Mouse (Mus musculus) neural tube, embryonic 14.5 days (tissue): Measurements from ENCODE around the gene Col11a1. TPM values are rescaled to one million over a fixed set of nuclear protein-coding genes. Genes with fewer than 3 reads are reported as not detected.
A peak's percentile ranks its signal among the peaks of the same experiment; 100 is the strongest.

Source experiments
- ATAC-seq: fragments of 200-750 bp; cut with Nextera tagmentation; 2 replicates; pipeline ENCODE4 v1.8.0; 2017; ENCODE audit warnings: low read depth, mild to moderate bottlenecking, moderate TSS enrichment, moderate library complexity
- H3K27ac ChIP-seq: fragments of 300-500 bp; sonication (generic); 2 replicates; pipeline ENCODE4 v1.5.1; 2014; ENCODE audit warnings: low read depth, mild to moderate bottlenecking, control low read depth, low read length, moderate library complexity, mixed read lengths
- H3K27me3 ChIP-seq: fragments of 300-500 bp; sonication (generic); 2 replicates; pipeline ENCODE4 v1.6.1; 2014; ENCODE audit warnings: low read length; ENCODE audit not compliant: control insufficient read depth, insufficient read depth
- H3K36me3 ChIP-seq: fragments of 300-500 bp; sonication (generic); 2 replicates; pipeline ENCODE4 v1.6.1; 2014; ENCODE audit warnings: low read length, mixed read lengths; ENCODE audit not compliant: control insufficient read depth, insufficient read depth
- H3K4me1 ChIP-seq: fragments of 300-500 bp; sonication (generic); 2 replicates; pipeline ENCODE4 v1.6.1; 2014; ENCODE audit warnings: low read length; ENCODE audit not compliant: control insufficient read depth, insufficient read depth
- H3K4me2 ChIP-seq: fragments of 300-500 bp; sonication (generic); 2 replicates; pipeline ENCODE4 v1.6.1; 2014; ENCODE audit warnings: mild to moderate bottlenecking, low read depth, low read length, control low read depth
- H3K4me3 ChIP-seq: fragments of 300-500 bp; sonication (generic); 2 replicates; pipeline ENCODE4 v1.5.1; 2014; ENCODE audit warnings: low read depth, low read length, control low read depth, mixed read lengths
- H3K9ac ChIP-seq: fragments of 300-500 bp; sonication (generic); replicated peaks from 2 replicates; pipeline ENCODE4 v1.6.1; 2014; ENCODE audit warnings: low read depth, mild to moderate bottlenecking, control low read depth, low read length, mixed read lengths
- H3K9me3 ChIP-seq: fragments of 300-500 bp; sonication (generic); 2 replicates; pipeline ENCODE4 v1.6.1; 2016; ENCODE audit warnings: low read length; ENCODE audit not compliant: control insufficient read depth
- WGBS: fragments of 180-500 bp; shearing (Covaris S2); extraction: QIAGEN DNeasy Blood & Tissue Kit; methylation state at CpG from one replicate; pipeline ENCODE4 v1.1.7; 2014; 5-methylcytosine and 5-hydroxymethylcytosine counted together
- polyA plus RNA-seq: library from polyadenylated mRNA; unstranded; fragments of >200 nt; fragmentation: Nextera tagmentation; extraction: Ambion mirVana; gene quantifications from 2 replicates; pipeline ENCODE4 v1.2.1, GENCODE M21; 2014

Col11a1 gene
- polyA plus RNA-seq = 10.3 and 16.9 TPM in 2 replicates

DNA sequence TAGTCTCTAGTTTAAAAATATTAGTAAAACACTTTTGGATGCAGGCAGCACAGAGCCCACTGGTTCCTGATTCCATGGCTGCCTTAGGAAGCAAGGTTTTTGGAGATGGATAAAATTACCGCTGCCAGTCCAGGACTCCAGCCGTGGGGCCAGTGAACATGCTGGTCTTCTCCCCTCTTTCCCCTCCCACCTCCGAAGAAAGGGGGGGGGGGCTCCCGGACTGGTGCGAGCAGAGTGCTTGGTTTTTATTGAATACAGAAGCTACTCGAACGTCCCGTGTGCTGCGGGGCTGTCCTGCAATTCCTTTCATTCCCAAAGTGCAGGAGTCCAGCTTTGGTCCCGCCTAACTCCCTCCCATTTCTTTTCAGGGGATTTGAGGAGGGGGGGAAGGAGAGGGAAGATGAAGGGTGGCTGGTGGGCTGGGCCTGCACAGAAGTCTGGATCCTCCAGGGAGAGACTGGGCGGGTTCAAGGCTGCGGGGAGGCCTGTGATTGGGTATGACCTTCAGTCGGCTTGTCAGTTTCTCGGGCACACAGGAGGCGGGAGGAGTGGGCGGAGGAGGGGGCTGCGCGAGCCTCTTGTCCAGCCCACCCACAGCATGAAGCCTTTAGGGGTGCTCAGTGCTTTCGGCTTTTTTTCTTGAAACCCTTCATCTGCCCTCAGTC is at the start of gene Col11a1:
Gene Col11a1 (plus strand): TSS at position 570 of the 665 bp plus-strand sequence.
- Histone ChIP-seq H3K9ac (peak within 1 kb of the TSS; percentile 58), H3K4me1 (no peaks in the 10 kb centered on the region; the same call in 1 of the 2 replicates), H3K4me3 (peak within 1 kb of the TSS; percentile 54), H3K27me3 (no peaks in the 10 kb centered on the region), H3K36me3 (no peaks in the 10 kb centered on the region), H3K27ac (no peak within 1 kb of the TSS; the same call in 1 of the 2 replicates), H3K9me3 (no peaks in the 10 kb centered on the region), H3K4me2 (peak within 1 kb of the TSS; percentile 84)
- ATAC-seq = peak; percentile 98
- 0% methylated on average over 18 of the region's 19 CpGs for WGBS

DNA sequence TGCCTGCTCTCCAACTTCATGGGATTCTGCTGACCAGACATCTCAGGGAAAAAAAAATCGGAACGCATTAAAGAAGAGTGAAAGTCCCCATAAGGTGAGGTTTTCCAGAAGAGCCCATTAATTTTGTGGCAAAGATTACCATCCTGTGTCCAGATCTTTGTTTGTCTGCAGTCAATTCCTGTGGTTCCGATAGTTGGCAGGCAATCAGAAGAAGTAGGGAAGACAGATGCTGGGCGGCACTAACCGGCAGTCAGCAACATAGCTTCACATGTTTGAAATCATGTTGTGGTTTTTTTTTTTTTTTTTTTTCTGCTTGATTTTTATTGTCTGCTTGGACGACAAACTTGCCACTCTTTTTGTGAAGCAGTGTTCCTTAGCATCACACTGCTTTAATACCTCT is 39.4 kb upstream of the Col11a1 start:
- Histone ChIP-seq H3K4me3 (no peak overlapping the region), H3K4me2 (no peak overlapping the region), H3K9me3 (no peaks in the 10 kb centered on the region), H3K9ac (no peak overlapping the region), H3K27ac (no peak overlapping the region), H3K4me1 (no peaks in the 10 kb centered on the region), H3K36me3 (no peaks in the 10 kb centered on the region), H3K27me3 (no peaks in the 10 kb centered on the region)
- WGBS = 85% methylated on average over 6 of the region's 6 CpGs
- no peak for ATAC-seq

DNA sequence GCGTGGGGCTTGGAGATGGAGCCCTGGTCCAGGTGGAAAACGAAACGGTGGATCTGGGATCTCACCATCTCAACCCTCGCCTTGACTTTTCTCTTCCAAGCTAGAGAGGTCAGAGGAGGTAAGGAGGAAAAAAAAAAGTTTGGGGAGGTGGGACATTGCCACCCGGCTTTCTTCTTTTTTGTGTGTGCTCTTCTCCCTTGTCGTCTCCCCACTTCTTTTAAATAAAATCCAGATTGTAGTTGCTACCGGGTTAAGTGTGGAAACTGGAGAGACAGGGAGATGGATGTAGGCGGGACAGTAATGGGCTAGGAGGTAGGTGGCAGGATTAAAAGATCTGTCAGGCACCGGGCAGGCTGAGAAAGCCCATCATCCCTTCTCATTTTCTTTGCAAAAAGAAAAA is 546 bp downstream of the Col11a1 start:
- Histone ChIP-seq H3K4me2 (peak overlapping the region; percentile 84), H3K4me1 (no peaks in the 10 kb centered on the region; the same call in 1 of the 2 replicates), H3K27me3 (no peaks in the 10 kb centered on the region), H3K36me3 (no peaks in the 10 kb centered on the region), H3K4me3 (peak overlapping the region; percentile 54), H3K9me3 (no peaks in the 10 kb centered on the region), H3K9ac (peak overlapping the region; percentile 58), H3K27ac (no peak overlapping the region)
- WGBS = 0% methylated on average over 9 of the region's 9 CpGs
- no peak for ATAC-seq

DNA sequence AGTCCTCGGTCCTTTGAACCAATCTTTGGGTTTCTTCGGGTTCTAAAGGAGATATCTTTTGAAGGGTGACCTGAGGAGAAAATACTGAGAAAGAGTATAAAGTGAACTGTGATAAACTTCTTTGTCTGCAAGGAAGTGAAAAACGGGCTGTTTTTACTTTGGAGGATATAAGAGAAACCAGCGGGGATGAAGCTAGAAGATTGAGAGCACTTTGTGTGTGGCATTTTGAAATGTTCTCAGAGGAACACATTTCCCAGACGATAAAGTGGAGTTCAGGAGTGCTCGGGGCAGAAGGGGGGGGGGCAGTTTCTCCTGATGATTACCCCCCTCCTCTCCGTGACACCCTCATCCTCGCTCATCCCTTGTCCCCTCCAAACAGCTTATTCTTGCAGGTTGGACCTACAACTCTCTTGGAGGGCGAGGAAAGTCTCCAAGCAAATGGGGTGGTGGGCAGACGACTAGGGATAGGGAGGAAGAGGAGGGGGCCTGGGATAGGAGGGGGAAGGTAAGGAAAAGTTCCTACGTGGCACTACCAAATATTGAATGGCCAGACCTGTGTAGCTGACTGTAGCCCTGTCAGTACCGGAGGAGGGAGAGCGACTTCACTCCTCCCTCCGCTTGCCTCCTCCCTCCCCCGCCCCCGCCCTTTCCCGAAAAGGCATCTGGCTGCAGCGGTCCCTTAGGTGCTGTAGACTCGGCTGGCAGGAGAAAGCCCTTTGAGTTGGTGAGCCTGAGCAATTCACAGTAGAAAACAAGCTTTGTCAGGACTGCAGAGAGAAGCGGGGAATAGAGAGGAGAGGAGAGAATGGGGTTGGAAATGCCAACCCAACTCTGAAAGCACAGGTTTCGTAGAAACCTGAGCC is 1.2 kb downstream of the Col11a1 start:
- Histone ChIP-seq H3K9ac (peak overlapping the region; percentile 43), H3K4me1 (no peaks in the 10 kb centered on the region; the same call in 1 of the 2 replicates), H3K36me3 (no peaks in the 10 kb centered on the region), H3K4me2 (peak overlapping the region; percentile 84), H3K9me3 (no peaks in the 10 kb centered on the region), H3K4me3 (peak overlapping the region; percentile 54), H3K27ac (no peak overlapping the region), H3K27me3 (no peaks in the 10 kb centered on the region)
- 1% methylated on average over 21 of the region's 21 CpGs for WGBS
- peak; percentile 64 for ATAC-seq

DNA sequence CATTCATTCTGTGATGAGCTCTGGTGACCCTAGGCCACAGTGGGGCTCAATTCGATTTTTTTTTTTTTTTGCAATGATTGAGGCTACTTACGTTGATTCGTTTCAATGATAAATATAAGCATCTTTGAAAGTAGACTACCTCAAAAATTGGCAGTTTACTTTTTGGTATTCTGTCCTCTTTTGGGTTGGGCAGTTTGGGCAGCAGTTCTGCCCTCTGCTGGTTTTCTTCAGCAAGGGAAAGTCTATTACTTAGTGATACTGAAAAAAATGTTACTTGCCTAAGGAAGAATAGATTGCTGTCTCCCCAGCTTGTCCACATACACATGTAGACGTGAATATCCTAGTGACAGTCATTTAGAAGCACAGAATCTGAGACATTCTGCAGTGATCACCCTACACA is 2.0 kb downstream of the Col11a1 start:
- Histone ChIP-seq H3K36me3 (no peaks in the 10 kb centered on the region), H3K4me1 (no peaks in the 10 kb centered on the region; the same call in 1 of the 2 replicates), H3K9ac (peak overlapping the region; percentile 43), H3K9me3 (no peaks in the 10 kb centered on the region), H3K4me3 (peak overlapping the region; percentile 54), H3K27me3 (no peaks in the 10 kb centered on the region), H3K4me2 (peak overlapping the region; percentile 84), H3K27ac (no peak overlapping the region)
- peak; percentile 9; the same call in 1 of the 2 replicates for ATAC-seq
- WGBS = 6% methylated on average over 4 of the region's 4 CpGs

DNA sequence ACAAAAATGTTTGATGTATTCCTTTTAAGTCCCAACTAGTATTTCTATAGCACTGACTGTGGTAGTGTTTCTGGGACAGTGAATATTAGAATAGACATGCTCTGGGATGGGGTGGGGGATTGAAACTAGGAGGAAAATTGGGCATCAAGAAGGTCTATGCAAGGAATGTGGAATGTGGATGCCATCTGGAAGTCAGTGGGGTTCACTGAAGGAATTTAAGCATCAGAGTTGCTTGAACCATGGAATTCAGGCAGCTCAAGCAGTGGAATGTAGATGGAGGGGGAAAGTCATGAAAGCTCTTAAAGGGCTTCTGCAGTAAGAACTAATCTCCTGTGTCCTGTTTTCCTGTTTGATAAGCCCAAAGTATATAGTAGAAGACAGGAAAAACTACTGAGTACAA is 22.1 kb downstream of the Col11a1 start:
- no peak overlapping the region for H3K4me2 ChIP-seq
- no peak overlapping the region for H3K9ac ChIP-seq
- H3K9me3 ChIP-seq = no peaks in the 10 kb centered on the region
- H3K4me1 ChIP-seq = no peaks in the 10 kb centered on the region
- ATAC-seq = no peak
- no peaks in the 10 kb centered on the region for H3K27me3 ChIP-seq
- no peaks in the 10 kb centered on the region for H3K36me3 ChIP-seq
- H3K27ac ChIP-seq = no peak overlapping the region
- H3K4me3 ChIP-seq = no peak overlapping the region

DNA sequence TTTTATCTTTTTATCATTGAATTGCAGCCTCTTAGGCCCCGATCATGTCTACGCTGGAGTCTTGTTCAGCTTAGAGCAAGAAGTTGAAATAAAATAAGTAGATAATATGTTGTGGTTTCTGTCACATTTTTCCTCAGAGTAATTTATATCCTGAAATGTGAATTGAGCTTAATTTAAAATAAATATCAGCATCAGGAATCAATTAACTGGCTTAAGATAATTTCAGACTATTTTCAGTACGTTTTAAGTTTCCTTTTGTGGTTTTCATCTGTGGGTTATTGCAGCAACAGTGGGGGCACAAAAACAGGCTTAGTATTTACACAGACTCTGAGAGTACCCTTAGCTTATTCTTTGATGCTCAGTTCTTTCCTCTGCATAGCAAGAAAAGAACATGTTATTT is 23.2 kb downstream of the Col11a1 start:
- H3K27ac ChIP-seq = no peak overlapping the region
- no peak for ATAC-seq
- no peaks in the 10 kb centered on the region for H3K27me3 ChIP-seq
- H3K36me3 ChIP-seq = no peaks in the 10 kb centered on the region
- H3K4me2 ChIP-seq = no peak overlapping the region
- H3K4me3 ChIP-seq = no peak overlapping the region
- 87% methylated on average over 3 of the region's 3 CpGs for WGBS
- H3K4me1 ChIP-seq = no peaks in the 10 kb centered on the region
- no peak overlapping the region for H3K9ac ChIP-seq
- H3K9me3 ChIP-seq = no peaks in the 10 kb centered on the region

DNA sequence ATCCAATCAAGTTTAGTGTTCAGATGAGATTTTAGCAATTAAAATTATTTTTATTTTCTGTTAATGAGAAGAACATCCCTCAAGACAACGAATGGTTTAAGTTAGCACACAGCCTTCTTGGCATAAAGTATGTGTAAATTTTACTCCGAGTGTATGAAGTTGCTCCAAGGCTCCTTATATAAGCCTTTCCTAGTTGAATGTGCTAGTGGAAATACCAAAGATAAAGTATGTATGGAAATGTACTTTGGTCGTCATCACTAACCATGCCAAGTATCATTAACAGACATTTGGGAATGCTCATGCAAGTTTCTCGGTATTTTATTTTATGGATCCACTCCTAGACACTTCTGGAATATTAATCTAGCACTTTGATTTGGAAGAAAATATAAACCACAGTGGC is 34.8 kb downstream of the Col11a1 start:
- no peaks in the 10 kb centered on the region for H3K9me3 ChIP-seq
- no peak for ATAC-seq
- H3K4me2 ChIP-seq = no peak overlapping the region
- no peaks in the 10 kb centered on the region for H3K4me1 ChIP-seq
- H3K36me3 ChIP-seq = no peaks in the 10 kb centered on the region
- no peak overlapping the region for H3K4me3 ChIP-seq
- H3K9ac ChIP-seq = no peak overlapping the region
- no peaks in the 10 kb centered on the region for H3K27me3 ChIP-seq
- WGBS = 82% methylated on average over 4 of the region's 4 CpGs
- no peak overlapping the region for H3K27ac ChIP-seq

DNA sequence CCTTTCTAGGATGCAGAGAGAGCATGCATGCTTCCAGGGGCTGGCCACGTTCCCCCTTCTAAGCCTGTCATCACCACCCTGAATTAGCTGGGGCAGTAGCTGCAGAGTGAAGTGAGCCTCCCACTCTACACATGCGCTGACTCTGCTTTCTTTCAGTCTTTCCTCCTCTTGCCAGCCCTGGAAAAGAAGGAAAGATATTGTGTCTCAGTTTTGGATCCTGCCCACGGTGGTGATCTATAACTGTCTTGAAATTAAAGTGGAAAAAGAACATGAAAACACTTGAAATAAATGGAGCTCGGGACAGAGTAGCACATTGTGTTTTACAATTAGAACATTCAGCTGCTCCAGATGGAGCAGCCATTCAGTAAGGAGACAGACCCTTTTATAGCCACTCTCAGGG is 35.2 kb downstream of the Col11a1 start:
- no peak overlapping the region for H3K9ac ChIP-seq
- 12% methylated on average over 4 of the region's 4 CpGs for WGBS
- no peak overlapping the region for H3K4me3 ChIP-seq
- peak; percentile 81 for ATAC-seq
- no peaks in the 10 kb centered on the region for H3K36me3 ChIP-seq
- no peak overlapping the region for H3K4me2 ChIP-seq
- no peaks in the 10 kb centered on the region for H3K27me3 ChIP-seq
- H3K27ac ChIP-seq = peak overlapping the region; percentile 22; the same call in 1 of the 2 replicates
- no peaks in the 10 kb centered on the region for H3K9me3 ChIP-seq
- no peaks in the 10 kb centered on the region for H3K4me1 ChIP-seq
